Mouse (Mus musculus): ENCODE data around the gene Camta1.

Gene Camta1

GRCm38 (mm10) chr4:151861806-151862739 is at the start of gene Camta1:
Gene Camta1, minus strand, starts transcription at chr4:151861876.
- DNase-seq = peak; percentile 100

GRCm38 (mm10) chr4:151908809-151909208 is 47.1 kb upstream of the Camta1 start:
- no peak for DNase-seq

DNA sequence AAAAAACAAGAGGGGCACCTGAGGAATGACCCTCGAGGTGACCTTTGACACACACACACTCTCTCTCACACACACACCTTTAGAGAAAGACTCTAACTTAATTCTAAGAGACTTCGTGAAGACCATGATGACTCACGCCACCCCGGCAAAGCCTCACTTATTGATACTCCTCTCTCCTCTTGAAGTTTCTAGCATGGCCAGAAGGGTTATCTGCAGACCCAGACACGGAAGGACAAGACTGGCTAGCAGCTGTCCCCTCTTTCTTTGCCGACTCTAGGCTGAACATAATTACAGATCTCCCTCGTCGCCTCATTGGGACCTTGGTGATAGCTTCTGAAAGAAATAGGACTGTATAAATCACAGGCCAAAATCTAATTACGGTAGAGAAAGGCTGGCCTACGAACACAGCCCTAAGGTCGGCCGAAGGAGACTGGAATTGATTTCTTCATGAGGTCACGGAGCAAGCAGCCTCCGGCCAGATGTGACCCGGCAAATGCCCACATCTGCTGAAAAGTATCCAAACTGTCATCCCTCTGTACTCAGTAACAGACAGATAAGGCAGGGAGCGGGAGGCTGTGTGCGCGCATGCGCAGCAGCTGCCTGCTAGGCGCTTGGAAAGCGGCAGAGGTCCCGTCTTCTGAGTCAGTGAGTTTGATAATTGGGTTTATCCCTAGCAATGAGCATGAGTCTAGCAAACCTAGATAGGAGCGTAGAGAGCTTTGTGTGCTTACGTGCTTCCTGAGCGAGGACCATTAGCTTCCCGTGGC is 46.1 kb upstream of the Camta1 start:
- DNase-seq = no peak

DNA sequence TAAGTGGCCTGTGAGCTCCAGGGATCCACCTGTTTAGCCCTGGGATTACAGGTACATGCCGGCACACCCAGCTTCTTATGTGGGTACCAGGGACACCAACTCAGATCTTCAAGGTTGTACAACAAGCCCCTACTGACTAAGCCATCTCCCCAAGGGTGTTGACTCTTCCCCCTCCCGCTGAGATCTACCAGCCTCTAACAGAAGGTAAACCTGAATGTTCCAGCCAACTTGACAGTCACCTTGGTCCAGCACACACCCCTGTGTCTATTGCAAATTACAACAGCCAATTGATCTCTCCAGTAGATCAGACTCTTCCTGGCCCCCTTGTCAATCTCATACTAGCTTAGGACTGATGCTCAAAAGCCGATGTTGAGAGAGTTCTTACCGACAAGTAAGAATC is 43.9 kb upstream of the Camta1 start:
- DNase-seq = no peak

- no peak for DNase-seq
Observed at GRCm38 (mm10) chr4:151904098-151904497, 42.4 kb upstream of the Camta1 start.

GRCm38 (mm10) chr4:151902689-151903241 is 41.1 kb upstream of the Camta1 start:
- DNase-seq = peak; percentile 11

GRCm38 (mm10) chr4:151902046-151902688 is 40.5 kb upstream of the Camta1 start:
- DNase-seq = no peak

GRCm38 (mm10) chr4:151901422-151901821 is 39.7 kb upstream of the Camta1 start:
- no peak for DNase-seq

- DNase-seq = no peak
Observed at GRCm38 (mm10) chr4:151900735-151901134, 39.1 kb upstream of the Camta1 start.

- no peak for DNase-seq
Observed at GRCm38 (mm10) chr4:151899707-151900384, 38.2 kb upstream of the Camta1 start.

DNA sequence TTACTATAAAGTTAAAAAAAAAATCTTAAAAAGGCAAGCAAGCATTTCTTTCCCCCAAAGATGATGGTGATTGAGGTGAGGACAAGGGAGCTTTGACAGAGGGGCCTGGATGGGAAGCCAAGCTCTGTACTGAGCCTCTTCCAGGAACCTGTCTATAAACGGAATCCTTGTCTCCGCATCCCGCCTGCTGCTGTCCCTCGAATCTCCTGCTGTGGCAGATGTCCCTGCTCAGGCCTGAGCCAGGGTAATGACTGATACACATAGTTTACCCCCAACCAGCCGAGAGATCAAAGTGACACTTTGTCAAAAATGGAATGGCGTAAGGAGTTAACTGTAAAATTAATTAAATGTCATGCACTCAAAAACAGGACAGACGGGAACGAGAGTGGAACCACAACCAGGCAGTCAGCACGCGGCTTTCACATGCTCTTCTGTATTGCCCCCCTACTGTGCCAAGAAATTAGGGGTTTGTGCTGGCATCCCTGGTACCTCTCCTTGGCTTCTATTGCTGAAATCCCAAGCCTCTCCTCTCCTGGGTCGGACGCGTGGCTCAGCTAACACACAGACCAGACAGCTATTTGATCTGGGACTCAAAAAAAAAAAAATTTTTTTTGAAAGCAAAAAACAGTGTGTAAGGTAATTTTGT is 37.0 kb upstream of the Camta1 start:
- no peak for DNase-seq

DNA sequence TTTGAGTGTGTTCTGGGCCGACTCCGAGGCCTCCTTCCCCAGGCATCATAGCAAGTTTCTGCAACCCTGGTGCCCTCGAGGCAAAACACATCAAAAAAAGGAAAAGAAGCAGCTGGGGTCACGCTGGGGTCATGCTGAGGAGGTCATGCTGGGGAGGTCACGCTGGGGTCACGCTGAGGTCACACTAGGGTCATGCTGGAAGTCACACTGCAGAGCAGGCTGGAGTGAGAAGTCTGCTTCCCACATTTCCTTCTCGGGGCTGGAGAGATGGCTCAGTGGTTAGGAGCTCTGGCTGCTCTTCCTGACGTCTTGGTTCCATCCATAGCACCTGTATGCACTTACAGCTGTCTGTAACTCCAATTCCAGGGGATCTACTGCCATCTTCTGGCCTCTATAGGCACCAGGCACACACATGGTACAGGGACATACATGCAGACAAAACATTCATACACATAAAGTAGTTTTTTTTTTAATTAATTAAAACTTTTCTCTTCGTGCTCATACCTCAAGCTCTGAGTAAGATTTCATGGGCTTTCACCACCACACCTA is 35.5 kb upstream of the Camta1 start:
- DNase-seq = no peak

DNA sequence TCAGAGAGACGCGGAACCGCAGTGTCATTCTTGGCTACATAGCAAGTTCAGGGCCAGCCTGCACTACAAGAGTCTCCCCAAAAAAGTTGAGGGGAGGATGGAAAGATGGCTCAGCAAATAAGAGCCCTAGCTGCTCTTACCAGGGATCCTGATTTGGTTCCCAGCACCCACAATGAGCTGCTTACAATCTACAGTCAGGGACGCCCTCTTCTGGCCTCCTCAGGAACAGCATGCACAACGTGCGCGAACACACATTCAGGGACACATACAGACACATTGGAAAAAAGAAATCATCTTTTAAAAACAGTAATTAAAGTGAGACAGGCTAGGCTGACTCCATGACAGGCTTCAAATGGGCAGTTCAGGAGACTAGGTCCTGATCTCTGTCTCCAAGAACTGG is 33.9 kb upstream of the Camta1 start:
- no peak for DNase-seq

DNA sequence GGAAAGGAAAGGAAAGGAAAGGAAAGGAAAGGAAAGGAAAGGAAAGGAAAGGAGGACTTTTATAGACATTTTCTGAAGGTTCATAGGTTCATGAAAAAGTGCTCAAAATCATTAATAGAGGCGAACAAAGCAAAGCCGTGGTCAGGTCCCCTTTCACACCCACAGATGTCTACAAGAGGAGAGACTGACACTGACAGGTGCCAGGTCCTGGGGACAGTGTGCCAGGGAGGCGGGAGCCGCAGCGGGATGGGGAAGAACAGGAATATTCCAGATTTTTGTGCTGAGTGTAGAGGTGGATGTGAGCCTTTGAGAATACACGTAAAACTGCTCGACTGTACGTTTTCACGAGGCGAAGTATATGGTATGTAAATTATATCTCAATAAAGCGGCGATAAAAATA is 33.2 kb upstream of the Camta1 start:
- DNase-seq = no peak

GRCm38 (mm10) chr4:151893241-151893640 is 31.6 kb upstream of the Camta1 start:
- no peak for DNase-seq

- no peak for DNase-seq
Observed at GRCm38 (mm10) chr4:151881590-151881989, 19.9 kb upstream of the Camta1 start.

- no peak for DNase-seq
Observed at GRCm38 (mm10) chr4:151880044-151880690, 18.5 kb upstream of the Camta1 start.

DNA sequence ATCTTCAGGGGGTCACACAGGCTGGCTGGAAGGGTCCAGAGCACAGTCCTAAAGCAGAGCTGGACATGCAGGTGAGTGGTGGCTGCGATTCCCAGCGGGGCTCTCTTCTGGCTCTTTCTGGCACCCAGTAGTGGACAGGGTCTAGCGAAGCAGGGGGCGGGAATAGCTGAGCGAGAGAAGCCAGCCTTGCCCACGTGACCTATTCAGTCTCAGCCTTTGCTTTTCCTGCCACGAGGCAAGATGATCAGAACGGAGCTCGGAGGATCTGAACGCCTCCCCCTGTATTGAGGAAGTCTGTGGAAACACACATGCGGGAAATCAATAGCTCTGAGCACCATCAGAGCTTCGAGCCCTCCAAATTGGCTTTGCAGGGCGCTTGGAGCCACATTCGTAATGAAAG is 14.7 kb upstream of the Camta1 start:
- DNase-seq = no peak

DNA sequence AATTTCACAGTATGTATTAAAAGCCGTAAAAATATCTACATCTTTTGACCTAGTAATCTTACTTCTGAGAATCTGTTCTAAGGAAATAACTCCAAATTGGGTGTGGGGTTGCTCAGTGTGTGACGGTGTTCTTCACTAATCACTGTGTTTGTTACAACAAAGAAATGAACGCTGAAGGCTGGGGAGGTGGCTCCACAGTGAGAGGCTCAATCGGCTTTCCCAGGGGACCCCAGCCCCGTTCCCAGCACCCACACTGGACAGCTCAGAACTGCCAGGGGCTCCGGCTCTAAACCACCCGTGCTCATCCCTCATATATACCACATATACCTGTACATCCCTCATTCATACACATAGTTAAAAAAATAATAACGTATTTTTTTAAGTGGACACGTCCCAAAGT is 1.8 kb upstream of the Camta1 start:
- no peak for DNase-seq

- DNase-seq = no peak
Observed at GRCm38 (mm10) chr4:151861471-151861805, 238 bp downstream of the Camta1 start.
